Mouse (Mus musculus): ENCODE measurements around the gene Sgsm3.

Gene Sgsm3

DNA sequence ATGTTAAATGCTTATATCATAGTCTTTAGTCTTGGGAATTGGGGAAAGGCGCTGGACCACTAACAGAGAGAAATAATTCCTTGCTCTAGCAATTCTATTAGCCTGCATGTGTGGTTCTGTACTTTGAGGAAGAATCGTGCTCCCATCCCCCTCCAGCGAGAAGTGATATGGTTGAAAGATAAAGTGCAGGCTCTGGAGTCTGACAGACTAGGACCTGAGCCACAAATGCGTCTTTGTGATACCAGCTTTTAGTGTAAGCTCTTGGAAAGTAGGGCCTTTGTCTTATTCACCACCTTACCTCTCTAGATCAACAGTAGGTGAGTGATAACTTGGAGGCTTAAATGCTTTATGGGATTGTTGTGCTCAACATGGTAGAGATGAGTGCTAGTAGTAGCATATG, 3.6 kb downstream of the Sgsm3 start:
- no peak for DNase-seq (ENCODE audit: low spot score)

DNA sequence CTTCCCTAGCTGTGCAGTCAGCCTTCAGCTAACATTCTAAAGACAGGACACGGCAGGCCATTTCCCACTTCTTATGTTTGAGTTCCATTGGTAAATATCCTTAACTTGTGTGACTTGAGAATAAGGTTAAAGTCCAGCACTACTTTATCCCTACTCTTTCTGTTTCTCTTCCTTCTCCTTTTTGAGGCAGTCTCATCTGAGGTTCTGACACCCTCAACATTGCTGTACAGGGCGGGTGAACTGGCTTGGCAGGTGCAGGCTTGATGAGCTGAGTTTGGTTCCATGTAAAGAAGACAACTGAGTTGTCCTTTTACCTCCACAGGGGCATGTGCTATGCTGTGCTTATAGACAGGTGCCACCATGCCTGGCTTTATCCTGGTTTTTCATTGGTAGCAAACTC, 5.7 kb downstream of the Sgsm3 start:
- DNase-seq (ENCODE audit: low spot score), result no peak

DNA sequence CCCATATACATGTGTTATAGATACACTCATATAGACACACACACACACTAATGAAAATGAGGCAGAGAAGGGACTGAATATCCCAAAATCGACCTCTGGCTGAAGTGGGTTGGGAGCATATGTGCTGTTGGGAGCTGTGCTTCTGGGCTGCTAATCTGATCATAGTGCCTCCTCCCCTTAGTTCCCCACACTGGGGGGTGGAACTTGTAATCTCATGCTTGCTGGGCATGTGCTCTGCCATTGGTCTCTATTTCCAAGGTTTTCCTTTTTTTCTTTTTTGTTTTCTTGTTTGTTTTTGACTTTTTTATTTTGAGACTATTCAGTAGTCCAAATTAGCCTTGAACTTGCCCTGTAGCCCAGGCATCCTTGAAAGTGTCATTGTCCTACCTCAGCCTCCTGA, 10.8 kb downstream of the Sgsm3 start:
- DNase-seq (ENCODE audit: low spot score), result no peak

DNA sequence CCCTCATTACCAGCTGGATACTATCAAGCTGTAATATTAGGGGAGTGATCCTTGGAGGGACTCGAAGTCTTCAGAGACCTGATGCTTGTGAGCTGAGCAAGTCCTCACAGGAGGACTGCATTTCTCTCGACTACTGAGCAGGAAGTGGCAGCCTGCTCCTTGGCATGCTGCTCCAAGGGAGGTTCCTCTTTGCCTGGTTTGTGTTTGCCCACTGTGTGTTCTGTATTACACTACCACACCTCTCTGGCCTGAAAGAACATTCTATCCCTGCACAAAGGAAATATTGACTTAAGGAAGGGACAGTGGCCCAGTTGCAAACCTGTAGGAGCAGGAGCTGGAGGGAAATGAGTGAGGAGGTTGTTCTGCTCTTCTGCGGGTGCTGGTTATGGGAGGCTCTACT, 12.1 kb downstream of the Sgsm3 start:
- no peak for DNase-seq (ENCODE audit: low spot score)

DNA sequence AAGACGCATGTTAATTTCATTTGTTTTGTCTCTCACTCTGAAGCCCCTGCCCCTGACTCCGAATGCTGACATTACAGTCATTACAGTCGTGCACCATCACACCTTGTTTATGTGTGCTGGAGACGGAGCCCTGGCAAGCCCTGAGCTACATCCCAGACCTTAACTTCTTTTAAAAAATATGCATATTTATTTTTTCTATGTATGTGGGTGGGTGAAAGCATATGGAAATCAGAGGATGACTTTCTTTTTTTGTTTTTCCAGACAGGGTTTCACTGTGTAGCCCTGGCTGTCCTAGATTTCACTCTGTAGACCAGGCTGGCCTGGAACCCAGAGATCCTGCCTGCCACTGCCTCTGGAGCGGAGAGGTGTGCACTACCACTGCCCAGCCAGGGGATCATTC, 17.4 kb downstream of the Sgsm3 start:
- DNase-seq (ENCODE audit: low spot score), result no peak

DNA sequence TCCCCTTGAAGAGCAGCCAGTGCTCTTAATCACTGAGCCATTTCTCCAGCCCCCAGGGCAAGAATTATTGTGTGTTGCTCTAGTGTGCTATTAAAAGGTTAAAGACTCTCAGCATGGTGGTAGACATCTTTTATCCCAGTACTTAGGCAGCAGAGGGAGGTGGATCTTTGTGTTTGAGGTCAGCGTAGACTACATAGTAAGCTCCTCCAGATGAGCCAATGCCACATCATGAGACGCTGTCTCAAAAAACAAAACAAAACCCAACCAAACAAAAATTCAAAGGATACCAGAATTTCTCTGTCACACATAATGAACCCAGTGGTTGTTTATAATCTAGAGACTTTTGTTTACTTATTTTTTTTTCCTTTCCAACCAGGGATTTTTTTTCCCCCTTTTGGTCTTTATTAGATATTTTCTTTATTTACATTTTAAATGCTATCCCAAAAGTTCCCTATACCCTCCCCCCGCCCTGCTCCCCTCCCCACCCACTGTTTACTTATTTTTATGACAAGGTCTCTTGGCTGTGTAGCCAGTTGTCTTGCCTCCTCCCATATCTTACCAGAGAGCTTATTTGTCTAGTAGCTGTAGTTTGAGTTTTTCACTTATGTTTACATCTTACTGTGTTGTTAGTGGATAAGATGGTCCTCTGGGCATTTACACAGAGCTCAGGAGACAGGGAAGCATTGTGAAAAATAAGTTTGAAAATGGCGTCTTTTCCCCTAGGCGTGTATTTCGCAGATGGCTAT, 18.7 kb downstream of the Sgsm3 start:
- DNase-seq (ENCODE audit: low spot score), result no peak

DNA sequence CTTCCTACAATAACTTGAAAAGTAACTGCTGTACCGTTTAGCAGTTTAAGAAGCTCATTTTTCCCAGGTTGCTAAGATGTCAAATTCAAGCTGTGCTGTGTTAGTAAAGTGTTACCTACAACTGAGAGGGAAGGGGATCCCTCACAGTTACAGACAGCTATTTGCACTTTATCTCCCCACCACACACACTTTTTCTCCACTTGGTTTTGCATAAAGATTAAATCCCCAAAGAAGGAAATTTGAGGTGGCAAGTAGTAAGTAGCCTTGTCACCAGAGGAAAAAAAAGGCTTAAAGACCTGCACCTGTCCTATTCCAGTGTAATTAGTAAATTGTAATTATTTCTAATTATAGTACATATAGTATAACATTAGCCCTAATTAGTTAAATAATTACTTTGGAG, 19.5 kb downstream of the Sgsm3 start:
- no peak for DNase-seq (ENCODE audit: low spot score)

DNA sequence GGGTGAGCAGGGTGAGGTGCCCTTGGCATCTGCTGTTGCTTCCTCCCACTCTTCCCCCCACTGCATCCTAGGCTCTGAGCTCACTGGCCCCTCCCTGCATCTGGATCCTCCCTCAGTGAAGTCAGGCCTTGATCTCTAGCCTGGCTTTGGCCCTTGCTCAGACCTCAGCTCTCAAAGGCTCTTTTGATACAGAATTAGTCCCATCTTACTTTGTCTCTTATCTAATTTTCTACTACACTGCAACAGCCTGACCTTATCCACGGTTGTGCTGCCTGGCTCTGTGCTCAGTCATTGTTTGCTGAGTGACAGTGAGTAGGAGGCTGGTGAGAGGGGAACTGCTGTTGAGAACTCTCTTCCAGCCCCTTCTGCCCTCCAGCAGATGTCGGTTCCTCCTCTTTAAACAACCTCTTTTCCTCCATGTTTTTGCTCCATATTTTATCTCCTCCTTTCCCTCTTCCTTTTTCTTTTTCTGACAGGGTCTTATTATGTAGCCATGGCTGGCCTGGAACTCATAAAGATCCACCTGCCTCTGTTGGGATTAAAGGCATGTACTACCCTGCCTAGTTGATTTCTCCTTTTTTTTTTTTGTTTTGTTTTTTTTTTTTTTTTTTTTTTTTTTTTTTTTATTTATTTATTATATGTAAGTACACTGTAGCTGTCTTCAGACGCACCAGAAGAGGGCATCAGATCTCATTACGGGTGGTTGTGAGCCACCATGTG, 23.0 kb downstream of the Sgsm3 start:
- DNase-seq (ENCODE audit: low spot score), result no peak

DNA sequence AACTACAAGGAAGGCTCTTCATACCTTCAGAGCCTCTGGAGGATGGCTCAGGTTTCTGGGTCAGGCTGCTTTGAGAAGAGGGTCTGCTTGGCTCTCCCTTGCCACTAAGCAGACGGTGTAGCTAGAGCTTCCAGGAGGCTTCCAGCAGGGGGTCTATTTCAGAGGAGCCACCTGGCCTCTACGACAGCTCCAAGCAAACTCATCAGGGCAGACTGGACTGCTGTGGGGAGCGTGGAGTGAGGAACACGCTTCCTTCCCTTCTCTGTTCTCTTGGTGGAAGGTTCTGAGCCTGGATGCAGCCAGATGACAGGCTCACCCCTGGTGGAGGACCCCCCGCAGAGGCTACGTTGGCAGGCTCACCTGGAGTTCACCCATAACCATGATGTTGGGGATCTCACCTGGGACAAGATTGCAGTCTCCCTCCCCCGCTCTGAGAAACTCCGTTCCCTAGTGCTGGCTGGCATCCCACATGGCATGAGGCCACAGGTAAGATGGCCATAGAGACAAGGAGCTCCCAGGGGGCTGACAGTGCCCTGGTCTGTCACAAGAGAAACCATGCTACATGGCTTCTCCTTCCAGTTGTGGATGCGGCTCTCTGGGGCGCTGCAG, 28.7 kb downstream of the Sgsm3 start:
- no peak for DNase-seq (ENCODE audit: low spot score)

DNA sequence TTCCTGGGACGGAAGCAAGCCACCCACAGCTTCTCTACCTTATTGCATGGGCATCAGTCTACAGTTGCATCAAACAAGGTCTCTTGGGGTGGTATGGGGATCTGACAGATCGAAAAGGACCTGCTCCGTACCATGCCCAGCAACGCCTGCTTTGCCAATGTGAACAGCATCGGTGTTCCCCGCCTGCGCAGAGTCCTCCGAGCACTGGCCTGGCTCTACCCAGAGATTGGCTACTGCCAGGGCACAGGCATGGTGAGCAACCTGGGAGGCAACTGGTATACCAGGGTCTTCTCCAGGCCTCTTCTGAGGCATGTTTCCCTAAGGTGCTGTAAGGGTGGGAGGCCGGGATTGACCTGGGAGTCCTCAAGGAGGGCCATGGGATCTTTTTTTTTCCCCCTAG, 29.8 kb downstream of the Sgsm3 start:
- DNase-seq (ENCODE audit: low spot score), result no peak

DNA sequence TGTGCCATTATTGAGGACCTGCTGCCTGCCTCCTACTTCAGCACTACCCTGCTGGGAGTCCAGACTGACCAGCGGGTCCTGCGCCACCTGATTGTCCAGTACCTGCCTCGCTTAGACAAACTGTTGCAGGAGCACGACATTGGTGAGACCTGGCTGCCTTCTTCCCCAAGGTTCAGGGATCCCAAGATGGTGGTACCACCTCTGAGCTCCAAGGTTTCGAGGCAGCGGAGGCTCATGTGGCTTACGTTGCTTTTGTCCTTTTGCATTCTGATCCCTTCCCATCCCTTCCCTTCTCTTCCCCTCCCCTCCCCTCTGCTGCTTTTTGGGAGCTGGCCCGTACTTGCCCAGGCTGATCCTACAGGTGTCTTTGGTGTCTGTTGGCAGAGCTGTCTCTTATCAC, 30.3 kb downstream of the Sgsm3 start:
- no peak for DNase-seq (ENCODE audit: low spot score)

DNA sequence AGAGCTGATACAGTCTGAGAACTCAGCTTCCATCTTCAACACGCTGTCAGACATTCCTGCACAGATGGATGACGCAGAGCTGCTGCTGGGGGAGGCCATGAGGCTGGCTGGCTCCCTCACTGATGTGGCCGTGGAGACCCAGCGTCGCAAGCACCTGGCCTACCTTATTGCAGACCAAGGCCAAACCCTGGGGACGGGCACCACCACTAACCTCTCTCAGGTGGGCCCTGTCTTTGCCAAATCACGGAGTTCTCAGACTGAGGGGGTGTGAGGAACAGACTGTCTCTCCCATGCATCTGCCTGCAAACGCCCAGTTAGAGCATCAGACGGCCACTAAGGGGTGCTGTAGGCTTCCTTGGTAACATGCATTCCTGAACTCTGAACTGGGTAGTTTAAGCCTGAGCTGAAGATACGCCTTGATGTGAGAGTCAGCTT, 31.1 kb downstream of the Sgsm3 start:
- no peak for DNase-seq (ENCODE audit: low spot score)

DNA sequence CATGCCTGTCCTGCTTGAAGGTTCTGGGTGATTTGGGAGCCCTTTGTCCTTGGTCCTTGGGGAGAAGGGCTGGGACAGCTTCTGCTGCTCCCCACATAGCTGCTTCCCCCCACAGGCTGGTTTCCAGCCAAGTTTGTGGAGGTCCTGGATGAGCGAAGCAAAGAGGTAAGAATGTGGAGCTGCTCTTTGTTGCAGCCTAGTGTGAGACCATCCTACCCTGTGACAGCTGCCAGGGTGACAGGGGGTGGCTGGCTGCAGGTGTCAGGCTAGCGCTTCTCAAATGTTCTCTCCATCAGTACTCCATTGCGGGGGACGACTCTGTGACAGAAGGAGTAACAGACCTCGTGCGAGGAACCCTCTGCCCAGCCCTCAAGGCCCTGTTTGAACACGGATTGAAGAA, 32.5 kb downstream of the Sgsm3 start:
- DNase-seq (ENCODE audit: low spot score), result no peak

DNA sequence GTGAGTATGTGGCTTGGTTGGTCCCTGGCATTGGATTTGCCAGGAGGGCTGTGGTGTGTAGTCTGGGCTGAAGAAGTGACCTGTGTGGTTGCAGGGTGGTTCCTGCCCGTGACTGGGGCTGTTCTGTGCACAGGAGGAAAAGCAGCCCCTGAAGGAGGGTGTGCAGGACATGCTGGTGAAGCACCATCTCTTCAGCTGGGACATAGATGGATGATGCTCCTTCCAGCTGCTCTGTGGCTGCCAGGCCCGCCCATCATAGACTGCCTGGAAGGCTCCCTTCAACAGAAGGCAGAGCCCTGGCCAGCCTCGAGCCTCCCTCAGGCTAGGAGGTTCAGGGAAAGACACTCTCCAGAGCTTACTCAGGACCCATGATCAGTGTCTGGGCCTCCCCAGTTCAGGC, 34.0 kb downstream of the Sgsm3 start:
- DNase-seq (ENCODE audit: low spot score), result no peak

DNA sequence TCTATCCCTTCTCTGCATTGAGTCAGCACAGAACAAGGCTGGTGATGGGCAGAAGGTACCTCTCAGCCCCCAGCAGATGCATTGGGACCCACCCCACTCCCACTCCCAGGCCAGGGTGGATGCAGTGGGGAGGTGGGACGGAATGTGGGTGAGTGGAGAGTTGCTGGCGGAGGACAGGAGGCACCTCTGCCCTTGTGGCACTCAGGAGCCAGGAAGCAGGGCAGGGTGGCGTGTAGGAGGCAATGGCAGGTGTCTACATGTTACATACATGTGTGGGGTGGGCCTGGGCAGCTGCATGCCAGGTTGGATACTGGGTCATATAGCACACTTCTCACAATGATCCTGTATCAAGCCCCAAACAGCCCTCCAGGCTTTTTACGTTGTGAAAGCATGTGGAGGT, 34.8 kb downstream of the Sgsm3 start:
- no peak for DNase-seq (ENCODE audit: low spot score)

DNA sequence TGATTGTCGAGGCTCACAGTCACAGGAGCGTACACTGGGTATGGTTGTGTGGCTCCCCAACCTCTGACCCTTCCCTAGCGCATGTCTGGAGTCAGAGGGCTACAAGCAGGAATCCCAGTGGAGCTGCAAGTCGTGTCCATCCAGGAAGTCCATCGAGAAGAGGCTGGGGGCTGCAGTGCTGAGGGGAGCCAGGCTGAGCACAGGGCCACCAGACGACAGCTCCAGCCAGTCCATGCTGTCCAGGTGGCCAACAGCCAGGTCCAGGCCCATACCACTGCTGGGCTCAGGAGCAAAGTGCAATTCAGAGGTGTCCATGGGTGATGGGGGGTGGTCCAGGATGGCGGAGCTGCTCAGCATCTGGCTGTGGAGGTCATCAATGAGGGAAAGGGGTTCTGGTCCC, 35.6 kb downstream of the Sgsm3 start:
- DNase-seq (ENCODE audit: low spot score), result no peak

DNA sequence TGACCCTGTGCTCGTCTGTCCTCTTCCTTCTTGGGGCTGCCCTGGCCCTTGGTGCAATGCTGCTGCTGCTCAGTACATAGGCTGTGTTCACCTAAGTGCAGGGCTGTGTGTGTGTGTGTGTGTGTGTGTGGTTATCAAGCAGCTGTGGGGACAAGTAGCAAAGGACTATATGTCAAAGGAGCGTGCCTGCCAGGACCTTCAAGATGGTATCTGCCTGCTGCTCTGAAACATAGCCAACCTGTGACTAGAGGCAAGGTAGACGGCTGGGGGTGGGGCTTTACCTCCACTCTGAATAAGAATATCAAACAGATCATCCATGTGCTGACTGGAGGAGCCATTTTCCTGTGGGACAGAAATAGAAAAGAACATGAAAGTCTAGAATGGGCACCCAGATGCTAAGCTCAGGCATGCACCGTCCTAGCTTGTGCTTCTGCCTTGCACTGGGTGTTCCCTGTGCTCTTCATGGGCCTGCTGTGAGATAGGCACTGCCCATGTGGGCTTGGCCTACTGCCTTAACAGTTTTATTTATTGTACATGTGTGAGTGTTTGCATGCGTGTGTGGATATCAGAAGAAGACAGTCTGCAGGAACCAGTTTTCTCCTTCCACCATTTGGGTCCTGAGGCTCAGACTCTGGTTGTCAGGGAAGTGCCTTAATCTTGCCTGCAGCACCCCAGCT, 37.6 kb downstream of the Sgsm3 start:
- DNase-seq (ENCODE audit: low spot score), result no peak

DNA sequence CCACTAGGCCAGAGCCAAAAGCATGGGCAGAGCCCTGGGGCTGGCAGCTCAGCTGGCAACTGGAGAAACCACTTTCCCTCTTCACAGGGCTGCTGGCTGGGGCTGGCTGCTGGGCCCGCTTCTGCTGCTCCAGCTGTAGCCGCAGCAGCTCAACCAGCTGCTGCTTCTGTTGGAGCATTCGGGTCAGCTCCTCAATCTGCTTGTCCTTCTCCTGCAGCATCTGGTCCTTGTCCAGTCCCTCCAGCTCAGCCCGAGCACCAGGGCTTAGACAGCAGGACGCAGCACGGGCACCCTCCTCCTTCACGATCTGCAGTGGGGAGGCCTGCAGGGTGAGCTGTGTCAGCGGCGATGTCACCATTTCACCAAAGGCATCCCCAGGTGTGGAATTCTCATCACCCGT, 38.9 kb downstream of the Sgsm3 start:
- no peak for DNase-seq (ENCODE audit: low spot score)

DNA sequence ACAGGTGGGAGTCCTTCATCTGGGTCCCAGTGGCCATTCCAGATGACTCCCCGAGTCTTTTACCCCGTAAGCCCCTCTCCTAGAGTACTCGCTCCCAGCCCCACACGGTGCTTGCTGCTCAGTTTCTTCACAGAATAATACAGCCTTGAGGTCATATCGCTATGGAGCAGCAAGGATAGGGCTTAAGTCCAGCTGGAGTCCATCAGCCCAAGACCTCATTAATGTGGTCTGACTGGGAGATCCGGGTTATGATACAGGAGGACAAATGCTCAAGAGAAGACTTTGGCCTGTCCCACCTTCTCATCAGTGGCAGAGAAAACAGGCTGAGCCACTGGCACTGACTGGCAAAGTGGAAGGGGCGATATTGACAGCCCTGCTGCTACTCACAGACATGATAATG, 39.7 kb downstream of the Sgsm3 start:
- no peak for DNase-seq (ENCODE audit: low spot score)

DNA sequence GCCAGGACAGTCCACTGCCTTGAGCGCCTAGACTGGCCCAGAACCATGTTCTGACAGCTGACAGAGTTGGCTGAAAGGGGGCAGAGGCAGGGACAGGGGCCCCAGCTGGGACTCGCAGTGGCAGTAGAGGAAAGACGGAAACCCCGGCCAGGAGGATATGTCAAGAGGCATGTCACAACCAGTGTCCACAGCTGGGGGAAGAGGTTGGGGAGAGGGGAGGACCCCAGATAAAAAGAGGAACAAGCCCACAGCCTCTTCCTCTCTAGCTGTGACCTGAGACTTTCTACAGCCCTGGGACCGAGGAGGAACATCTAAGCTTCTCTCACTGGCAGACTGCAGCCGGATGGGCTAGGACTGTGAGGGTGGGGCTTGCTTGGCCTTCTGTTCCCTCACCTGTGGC, 43.8 kb downstream of the Sgsm3 start:
- DNase-seq (ENCODE audit: low spot score), result no peak

DNA sequence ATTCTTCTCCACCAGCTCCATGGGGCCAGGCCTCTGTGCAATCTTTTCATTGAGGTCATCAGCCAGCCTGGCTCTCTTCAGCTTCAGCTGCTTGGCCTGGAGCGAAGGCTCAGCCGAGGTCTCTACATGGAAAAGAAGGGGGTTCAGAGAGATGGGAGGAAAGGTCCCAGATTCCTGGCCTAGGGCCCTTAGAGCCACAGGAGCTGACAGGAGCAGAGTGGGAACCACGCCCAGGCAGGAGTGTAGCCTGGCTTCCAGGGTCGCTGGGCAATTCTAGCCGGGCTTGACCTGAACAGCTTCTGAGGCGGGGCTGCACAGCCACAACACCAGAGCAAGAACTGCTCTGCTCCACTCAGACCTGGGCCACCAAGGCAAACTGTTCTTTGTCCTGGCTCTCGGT, 44.9 kb downstream of the Sgsm3 start:
- no peak for DNase-seq (ENCODE audit: low spot score)

DNA sequence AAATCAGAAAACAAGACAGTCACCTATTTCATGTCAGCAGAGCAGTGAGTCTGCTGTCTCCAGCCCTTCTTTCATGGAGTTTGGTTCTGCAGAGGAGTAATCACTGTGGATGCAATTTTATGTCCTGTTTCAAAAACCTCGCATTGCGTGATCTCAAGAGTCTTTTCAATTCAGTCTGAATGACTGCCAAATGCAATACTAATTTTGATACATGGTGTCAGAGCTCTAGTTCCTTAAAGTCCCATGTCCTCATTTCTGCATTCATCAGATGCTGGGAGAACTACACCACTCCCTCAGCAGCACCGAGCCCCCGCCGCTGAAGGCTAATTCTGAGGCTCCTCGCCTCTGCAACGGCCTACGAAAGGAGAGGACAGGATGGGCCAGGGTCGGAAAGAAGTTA, 46.3 kb downstream of the Sgsm3 start:
- no peak for DNase-seq (ENCODE audit: low spot score)

DNA sequence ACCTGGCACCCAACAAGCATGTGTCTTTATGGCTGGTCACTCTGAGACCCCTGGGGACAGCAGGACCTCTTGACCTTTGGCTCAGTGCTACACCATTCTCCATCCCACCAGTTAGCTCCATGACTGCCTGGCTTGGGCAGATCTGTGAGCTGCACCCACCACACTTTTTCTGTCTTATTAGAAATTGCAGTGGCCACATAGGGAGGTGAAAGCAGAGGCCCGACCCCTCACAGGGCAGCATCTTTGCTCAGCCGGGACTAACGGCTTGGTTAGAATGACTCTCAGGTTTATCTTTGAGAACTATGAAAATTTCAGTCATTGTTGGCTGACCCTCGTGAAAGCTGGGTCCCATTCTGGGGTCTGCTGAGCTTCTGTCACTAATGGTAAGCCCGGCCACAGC, 49.3 kb downstream of the Sgsm3 start:
- no peak for DNase-seq (ENCODE audit: low spot score)
